Mouse (Mus musculus) ES-E14 (cell line): Measurements from ENCODE around the gene Mroh9.

ENCODE experiments used
- CHD2 ChIP-seq: IDR thresholded peaks from 2 replicates; pipeline ENCODE4 v1.6.1; 2014; ENCODE audit warnings: mild to moderate bottlenecking, low read depth, low read length, inconsistent platforms
- HCFC1 ChIP-seq: IDR thresholded peaks from 2 replicates; pipeline ENCODE4 v1.6.1; 2012; ENCODE audit warnings: low read length, inconsistent platforms, borderline replicate concordance; ENCODE audit not compliant: insufficient read depth
- MAFK ChIP-seq: IDR thresholded peaks from 2 replicates; pipeline ENCODE4 v1.6.1; 2014; ENCODE audit warnings: mild to moderate bottlenecking, low read depth, low read length, inconsistent platforms; ENCODE audit not compliant: insufficient read depth

GRCm38 (mm10) chr1:162986777-162987176 is 98.7 kb downstream of the Mroh9 start:
- TF ChIP-seq HCFC1 (no peak), CHD2 (no peak), MAFK (no peak)
